Mouse (Mus musculus): Measurements from ENCODE around the gene Calb2. TPM values are rescaled to one million over a fixed set of nuclear protein-coding genes. Genes with fewer than 3 reads are reported as not detected.

Calb2 gene
- total and polyA plus RNA-seq, 3 experiments = not detected

DNA sequence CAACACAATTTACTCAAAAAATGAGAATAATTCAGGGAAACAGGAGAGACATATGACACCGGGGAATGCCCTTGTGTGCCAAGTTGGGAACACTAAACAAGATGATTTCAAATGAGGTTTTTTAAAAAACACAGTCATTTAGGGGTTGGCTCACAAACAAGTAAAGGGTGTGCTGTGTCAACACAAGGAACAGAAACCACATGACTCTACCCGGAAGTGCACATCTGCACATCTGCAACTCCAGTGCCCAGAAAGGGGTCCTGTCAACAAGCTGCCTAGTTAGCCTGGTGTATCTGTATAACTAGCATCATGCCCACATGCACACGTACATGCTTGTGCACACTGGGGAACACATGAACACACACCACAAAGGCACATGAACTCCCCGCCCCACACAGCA, 17.5 kb upstream of the Calb2 start (continued):
- no peak for TF ChIP-seq KAT2A (IDR thresholded peaks at IDR 0.05; ENCODE audit: insufficient replicate concordance, low read length)
- TF ChIP-seq HCFC1 (IDR thresholded peaks at IDR 0.05; ENCODE audit: low read depth, low read length) = no peak
- no peak for TF ChIP-seq CHD1 (IDR thresholded peaks at IDR 0.05; ENCODE audit: low read depth, low read length)
- TF ChIP-seq SIN3A (IDR thresholded peaks at IDR 0.05; ENCODE audit: low read length) = peak; percentile 37; the same call in 1 of the 2 replicates
- TF ChIP-seq IRF4 (IDR thresholded peaks at IDR 0.05; ENCODE audit: low read depth, low read length) = peak; percentile 43; the same call in 1 of the 2 replicates
- no peak for TF ChIP-seq SMC3 (IDR thresholded peaks at IDR 0.05; ENCODE audit: low read depth, low read length)
- TF ChIP-seq BHLHE40 (IDR thresholded peaks at IDR 0.05; ENCODE audit: low read depth, low read length) = no peak
- no peak for TF ChIP-seq CHD2 (IDR thresholded peaks at IDR 0.05; ENCODE audit: low read length)
- no peak; the same call in 1 of the 2 replicates for TF ChIP-seq USF2 (conservative IDR thresholded peaks at IDR 0.05; ENCODE audit: low read depth, low read length)
- TF ChIP-seq MEF2A (IDR thresholded peaks at IDR 0.05; ENCODE audit: borderline replicate concordance, low read depth, low read length) = peak; percentile 24; the same call in 1 of the 2 replicates

GRCm38 (mm10) chr8:110183748-110184147, 15.7 kb upstream of the Calb2 start:
- in situ Hi-C loops (cut with MboI; ENCODE audit: low pct_ligation_motif_present, low pct_unique_long_range_greater_than_20kb, low sequenced_read_pairs) = no loop called here
- H3K4me3 ChIP-seq (replicated peaks in 1 of 3; ENCODE audit: low read depth in 2 of 3, low read length in 2 of 3, poor library complexity in 1 of 3) = no peak overlapping the region

DNA sequence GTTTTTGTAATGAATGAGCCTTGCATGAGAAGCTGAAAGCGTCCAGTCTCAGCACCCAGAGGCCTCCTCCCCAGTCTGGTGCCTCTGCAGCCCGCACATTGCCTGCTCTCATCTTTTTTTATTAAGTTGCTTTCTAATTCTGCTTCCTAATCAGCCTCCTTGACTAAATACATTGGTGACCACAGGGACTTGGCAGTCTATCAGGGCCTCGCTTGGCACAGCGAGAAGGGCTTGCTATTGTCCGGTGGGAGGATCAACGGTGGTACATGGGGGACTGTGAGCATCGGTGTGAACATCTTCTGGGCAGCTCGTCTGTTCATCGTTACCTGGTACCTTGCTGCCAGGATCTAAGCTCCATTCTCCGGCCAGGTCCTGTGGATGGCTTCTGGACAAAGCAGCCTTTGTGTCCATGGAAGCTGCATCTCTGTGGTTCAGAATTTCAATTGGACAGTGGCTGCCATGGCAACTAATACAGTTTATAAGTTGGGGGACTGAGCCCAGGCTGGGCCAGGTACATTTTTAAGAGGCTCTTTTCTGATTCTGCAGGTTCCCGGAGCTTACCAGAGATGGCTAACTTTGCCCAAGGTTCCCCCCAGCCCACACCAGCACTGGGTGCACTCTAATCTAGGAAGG, 14.8 kb upstream of the Calb2 start:
- Histone ChIP-seq H3K36me3 (replicated peaks in 1 of 2; ENCODE audit: control insufficient read depth in 1 of 2, insufficient read depth in 1 of 2, low read length in 1 of 2) (no peaks in the 10 kb centered on the region), H3K9me3 (replicated peaks; ENCODE audit: low read length) (no peaks in the 10 kb centered on the region), H3K4me2 (ENCODE audit: insufficient read depth, low read depth, poor library complexity, severe bottlenecking) (no peak overlapping the region), H3K27me3 (replicated peaks) (no peaks in the 10 kb centered on the region), H3K27ac (ENCODE audit: insufficient read depth, low read depth) (no peak overlapping the region), H3K9ac (ENCODE audit: insufficient read depth, low read depth) (no peak overlapping the region), H3K4me3 (replicated peaks in 1 of 3; ENCODE audit: low read depth in 2 of 3, low read length in 2 of 3, poor library complexity in 1 of 3) (no peak overlapping the region), H3K79me2 (replicated peaks; ENCODE audit: control insufficient read depth, extremely low read depth, insufficient read depth, poor library complexity, severe bottlenecking) (no peaks in the 10 kb centered on the region), H3K4me1 (ENCODE audit: control insufficient read depth in 1 of 2, insufficient read depth in 2 of 2) (peaks cover 11 to 33% of the 10 kb centered on the region in 2 experiments)
- dilution Hi-C loops (cut with MboI; ENCODE audit: extremely low pct_ligation_motif_present, extremely low pct_unique_long_range_greater_than_20kb, low sequenced_read_pairs) (no loop called here), in situ Hi-C loops (cut with MboI; ENCODE audit: low pct_ligation_motif_present, low pct_unique_long_range_greater_than_20kb, low sequenced_read_pairs) (no loop called here)
- no peak for TF ChIP-seq CTCF (conservative IDR thresholded peaks at IDR 0.05 in 1 of 2, IDR thresholded peaks at IDR 0.05 in 1 of 2; ENCODE audit: low read depth in 2 of 2, low read length in 2 of 2)
- no peak for TF ChIP-seq ZKSCAN1 (IDR thresholded peaks at IDR 0.05; ENCODE audit: borderline replicate concordance, low read depth, low read length)
- TF ChIP-seq SMC3 (IDR thresholded peaks at IDR 0.05; ENCODE audit: low read depth, low read length) = no peak
- TF ChIP-seq POLR2A (IDR thresholded peaks at IDR 0.05; ENCODE audit: low read depth, low read length) = no peak
- no peak for TF ChIP-seq CHD2 (IDR thresholded peaks at IDR 0.05; ENCODE audit: low read length)
- TF ChIP-seq UBTF (IDR thresholded peaks at IDR 0.05; ENCODE audit: low read depth, low read length) = no peak
- no peak for DNase-seq (ENCODE audit: extremely low read depth)

More at GRCm38 (mm10) chr8:110183748-110184147, 15.7 kb upstream of the Calb2 start:
- Histone ChIP-seq H3K27me3 (replicated peaks) (no peaks in the 10 kb centered on the region), H3K9me3 (replicated peaks; ENCODE audit: low read length) (no peaks in the 10 kb centered on the region), H3K4me2 (ENCODE audit: insufficient read depth, low read depth, poor library complexity, severe bottlenecking) (no peak overlapping the region), H3K9ac (ENCODE audit: insufficient read depth, low read depth) (no peak overlapping the region), H3K4me1 (ENCODE audit: control insufficient read depth in 1 of 2, insufficient read depth in 2 of 2) (peaks cover 10 to 26% of the 10 kb centered on the region in 2 experiments), H3K36me3 (replicated peaks in 1 of 2; ENCODE audit: control insufficient read depth in 1 of 2, insufficient read depth in 1 of 2, low read length in 1 of 2) (no peaks in the 10 kb centered on the region), H3K27ac (ENCODE audit: insufficient read depth, low read depth) (no peak overlapping the region), H3K79me2 (replicated peaks; ENCODE audit: control insufficient read depth, extremely low read depth, insufficient read depth, poor library complexity, severe bottlenecking) (no peaks in the 10 kb centered on the region)
- peak; percentile 18 for DNase-seq (ENCODE audit: extremely low read depth)
- dilution Hi-C loops (cut with MboI; ENCODE audit: extremely low pct_ligation_motif_present, extremely low pct_unique_long_range_greater_than_20kb, low sequenced_read_pairs) = no loop called here
- no peak for TF ChIP-seq CHD1 (IDR thresholded peaks at IDR 0.05; ENCODE audit: low read depth, low read length)
- TF ChIP-seq POLR2AphosphoS2 (IDR thresholded peaks at IDR 0.05; ENCODE audit: low read depth, low read length) = no peak
- TF ChIP-seq KAT2A (IDR thresholded peaks at IDR 0.05; ENCODE audit: insufficient replicate concordance, low read length) = no peak
- TF ChIP-seq USF2 (conservative IDR thresholded peaks at IDR 0.05; ENCODE audit: low read depth, low read length) = no peak
- no peak for TF ChIP-seq CTCF (conservative IDR thresholded peaks at IDR 0.05 in 1 of 2, IDR thresholded peaks at IDR 0.05 in 1 of 2; ENCODE audit: low read depth in 2 of 2, low read length in 2 of 2)
- no peak for TF ChIP-seq MEF2A (IDR thresholded peaks at IDR 0.05; ENCODE audit: borderline replicate concordance, low read depth, low read length)
- no peak for TF ChIP-seq MAX (IDR thresholded peaks at IDR 0.05; ENCODE audit: low read length)
- TF ChIP-seq JUN (IDR thresholded peaks at IDR 0.05; ENCODE audit: insufficient read depth, low read depth, low read length) = no peak
- TF ChIP-seq SMC3 (IDR thresholded peaks at IDR 0.05; ENCODE audit: low read depth, low read length) = no peak
- no peak for TF ChIP-seq ZC3H11A (IDR thresholded peaks at IDR 0.05; ENCODE audit: low read depth, low read length)
- TF ChIP-seq IRF4 (IDR thresholded peaks at IDR 0.05; ENCODE audit: low read depth, low read length) = no peak

All from CH12.LX (cell line).